Mouse (Mus musculus) hindbrain, embryonic 10.5 days (tissue): ENCODE data around the gene Sema5b. TPM values are rescaled to one million over a fixed set of nuclear protein-coding genes. Genes with fewer than 3 reads are reported as not detected.

Experiments
- DNase-seq: peaks from one replicate; pipeline ENCODE4 v3.0.0-alpha.2; 2017; ENCODE audit warnings: low spot score
- H3K27ac ChIP-seq: fragments of 300-500 bp; sonication (generic); 2 replicates; pipeline ENCODE4 v1.5.1; 2016; ENCODE audit warnings: mild to moderate bottlenecking, moderate library complexity
- H3K27me3 ChIP-seq: fragments of 300-500 bp; sonication (generic); 2 replicates; pipeline ENCODE4 v1.6.1; 2016; ENCODE audit warnings: mild to moderate bottlenecking; ENCODE audit not compliant: poor library complexity, insufficient read depth, severe bottlenecking
- H3K36me3 ChIP-seq: fragments of 300-500 bp; sonication (generic); 2 replicates; pipeline ENCODE4 v1.6.1; 2016; ENCODE audit warnings: mild to moderate bottlenecking, moderate library complexity
- H3K4me1 ChIP-seq: fragments of 300-500 bp; sonication (generic); replicated peaks from 2 replicates; pipeline ENCODE4 v1.6.1; 2016; ENCODE audit warnings: mild to moderate bottlenecking
- H3K4me3 ChIP-seq: fragments of 300-500 bp; sonication (generic); 2 replicates; pipeline ENCODE4 v1.5.1; 2016; ENCODE audit warnings: mild to moderate bottlenecking, moderate library complexity
- H3K9me3 ChIP-seq: fragments of 300-500 bp; sonication (generic); 2 replicates; pipeline ENCODE4 v1.6.1; 2016; ENCODE audit warnings: mild to moderate bottlenecking, moderate library complexity
- WGBS: fragments of 180-500 bp; shearing (Covaris S2); methylation state at CpG from one replicate; pipeline ENCODE4 v1.1.7; 2016; 5-methylcytosine and 5-hydroxymethylcytosine counted together
- polyA plus RNA-seq: library from polyadenylated mRNA; unstranded; fragments of >200 nt; fragmentation: Nextera tagmentation; extraction: Ambion mirVana; gene quantifications from 2 replicates; pipeline ENCODE4 v1.2.1, GENCODE M21; 2016

The Sema5b gene
- 45.7 and 57.8 TPM in 2 replicates for polyA plus RNA-seq

DNA sequence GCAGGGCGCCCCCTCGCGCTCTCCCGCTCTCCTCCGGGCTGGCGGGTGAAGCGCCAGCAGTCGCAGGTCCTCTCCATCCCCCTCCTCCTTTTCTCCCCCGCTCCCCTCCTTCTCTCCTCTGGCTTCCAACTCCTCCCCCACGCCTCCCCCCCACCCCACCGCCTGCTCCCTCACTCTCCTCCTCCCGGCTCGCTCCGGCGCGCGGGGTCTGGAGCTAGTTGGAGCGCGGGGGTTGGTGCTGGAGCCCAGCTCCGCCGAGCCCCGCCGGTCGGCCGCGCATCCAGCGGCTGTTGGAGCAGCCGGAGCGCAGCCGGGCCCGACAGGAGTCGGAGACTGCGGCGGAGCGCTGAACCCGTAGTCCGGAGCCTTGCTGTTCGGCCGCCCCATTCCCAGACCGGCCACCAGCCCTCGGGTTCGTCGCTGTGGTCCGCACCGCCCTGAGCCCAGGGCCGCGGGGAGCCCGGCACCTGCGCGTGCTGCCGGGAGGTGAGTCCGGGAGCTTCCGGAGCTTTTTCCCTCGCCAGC is at the start of gene Sema5b:
Gene Sema5b (plus strand): TSS at position 29 of the 525 bp plus-strand sequence.
- Histone ChIP-seq H3K4me3 (peak within 1 kb of the TSS; percentile 87), H3K27me3 (peaks cover 52% of the 10 kb centered on the region), H3K4me1 (peaks cover 42% of the 10 kb centered on the region), H3K36me3 (peaks cover 25% of the 10 kb centered on the region), H3K27ac (peak within 1 kb of the TSS; percentile 98), H3K9me3 (no peaks in the 10 kb centered on the region)
- WGBS = under 1% methylated on average over 54 of the region's 54 CpGs
- peak; percentile 89 for DNase-seq

DNA sequence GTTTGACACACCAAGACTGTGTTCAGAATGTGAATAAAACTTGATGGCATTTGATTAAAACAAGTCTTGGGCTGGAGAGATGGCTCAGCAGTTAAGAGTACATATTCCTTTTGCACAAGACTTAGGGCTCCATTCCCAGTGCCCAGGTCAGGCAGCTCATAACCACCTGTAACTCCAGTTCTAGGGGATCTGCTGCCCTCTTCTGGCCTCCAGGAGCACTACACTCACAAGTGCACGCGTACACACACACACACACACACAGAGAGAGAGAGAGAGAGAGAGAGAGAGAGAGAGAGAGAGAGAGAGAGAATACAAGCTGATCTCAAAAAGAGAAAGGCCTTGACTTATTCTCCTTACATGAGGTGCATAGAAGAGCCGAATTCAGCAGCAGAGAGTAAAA is 40.6 kb upstream of the Sema5b start:
- 95% methylated on average over 3 of the region's 3 CpGs for WGBS
- no peak overlapping the region for H3K27ac ChIP-seq
- no peak for DNase-seq

DNA sequence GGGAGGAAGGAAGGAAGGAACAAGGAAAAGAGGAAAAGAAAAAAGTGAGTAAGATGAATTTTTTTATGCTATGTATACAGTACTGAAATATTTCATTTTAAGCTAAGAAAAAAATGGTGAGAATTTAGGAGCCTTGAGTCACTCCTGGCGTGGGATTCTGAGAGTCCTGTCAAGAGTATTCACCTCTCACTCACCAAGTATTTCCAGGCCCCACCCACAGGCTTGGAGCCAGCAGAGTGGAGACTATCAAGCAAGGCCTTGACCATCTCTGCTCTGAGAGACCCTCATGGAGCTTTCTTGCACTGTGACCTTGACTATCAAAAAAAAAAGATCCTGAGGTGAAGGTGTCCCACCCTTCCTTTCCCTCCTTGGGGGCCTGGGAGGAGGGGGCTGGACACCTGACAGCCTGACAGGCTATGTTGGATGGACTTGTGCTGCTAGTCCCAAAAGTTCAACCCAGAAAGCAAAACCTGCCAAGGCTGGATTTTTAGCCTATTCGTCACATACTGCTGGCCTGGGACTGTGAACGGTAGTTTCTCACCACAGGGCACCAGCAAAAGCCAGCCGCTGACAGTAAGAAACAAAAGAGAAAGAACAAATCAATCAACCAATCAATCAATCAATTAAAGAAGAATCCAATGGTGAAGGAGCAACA is 39.7 kb upstream of the Sema5b start:
- 59% methylated on average over 4 of the region's 4 CpGs for WGBS
- peaks cover 9% of the 10 kb centered on the region for H3K9me3 ChIP-seq
- H3K4me3 ChIP-seq = no peak overlapping the region

More for the DNA sequence above, 40.6 kb upstream of the Sema5b start:
- no peak overlapping the region for H3K4me3 ChIP-seq
- H3K27me3 ChIP-seq = no peaks in the 10 kb centered on the region
- H3K9me3 ChIP-seq = peaks cover 9% of the 10 kb centered on the region
- no peaks in the 10 kb centered on the region for H3K36me3 ChIP-seq
- H3K4me1 ChIP-seq = peaks cover 4% of the 10 kb centered on the region; the same call in 1 of the 2 replicates

DNA sequence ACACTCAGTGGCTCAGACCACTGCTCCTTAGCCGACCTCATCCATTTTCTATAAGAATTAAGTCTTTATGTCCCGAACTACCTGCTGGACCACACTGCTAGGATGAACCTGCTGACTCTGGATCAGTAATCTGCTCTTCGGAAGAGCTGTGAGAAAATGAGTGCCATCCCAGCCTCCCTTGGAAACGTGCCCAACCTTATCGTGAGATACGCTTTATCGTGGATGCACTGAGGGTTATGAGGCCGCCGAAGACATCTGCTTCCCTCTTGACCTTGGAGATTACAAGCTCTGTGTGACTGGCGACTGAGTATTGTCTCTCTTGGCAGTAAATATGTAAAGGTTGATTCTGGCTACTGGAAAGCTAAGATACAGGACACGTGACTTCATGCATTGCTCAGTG is 38.5 kb upstream of the Sema5b start:
- Histone ChIP-seq H3K27ac (no peak overlapping the region), H3K36me3 (no peaks in the 10 kb centered on the region), H3K9me3 (peaks cover 9% of the 10 kb centered on the region), H3K4me1 (peaks cover 4% of the 10 kb centered on the region; the same call in 1 of the 2 replicates), H3K4me3 (no peak overlapping the region), H3K27me3 (no peaks in the 10 kb centered on the region)
- WGBS = 90% methylated on average over 11 of the region's 11 CpGs
- DNase-seq = no peak

More for the DNA sequence above, 39.7 kb upstream of the Sema5b start:
- Histone ChIP-seq H3K36me3 (no peaks in the 10 kb centered on the region), H3K27me3 (no peaks in the 10 kb centered on the region), H3K27ac (no peak overlapping the region), H3K4me1 (peaks cover 4% of the 10 kb centered on the region; the same call in 1 of the 2 replicates)
- no peak for DNase-seq

DNA sequence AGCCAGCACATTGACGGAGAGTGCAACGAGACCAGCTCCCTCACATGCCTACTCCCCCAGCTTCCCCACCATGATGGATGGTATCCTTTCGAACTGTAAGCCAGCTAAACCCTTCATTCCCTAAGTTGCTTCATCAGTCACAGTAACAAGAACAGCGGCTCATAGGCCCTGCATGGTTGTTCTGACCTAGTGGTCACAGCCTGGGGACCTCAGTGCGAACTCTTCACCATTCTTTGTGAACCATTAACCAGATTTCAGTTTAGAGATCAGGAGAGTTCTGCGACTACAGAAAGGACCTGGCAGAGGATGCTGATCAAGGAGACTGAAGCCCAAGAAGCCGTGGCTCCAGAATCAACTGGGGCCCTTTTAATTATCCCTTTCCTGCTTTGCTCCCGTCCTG is 36.7 kb upstream of the Sema5b start:
- peaks cover 9% of the 10 kb centered on the region for H3K9me3 ChIP-seq
- H3K27me3 ChIP-seq = no peaks in the 10 kb centered on the region; the same call in 1 of the 2 replicates
- no peak overlapping the region for H3K4me3 ChIP-seq
- WGBS = 91% methylated on average over 8 of the region's 8 CpGs
- H3K36me3 ChIP-seq = no peaks in the 10 kb centered on the region
- H3K4me1 ChIP-seq = peaks cover 7% of the 10 kb centered on the region
- DNase-seq = no peak
- no peak overlapping the region for H3K27ac ChIP-seq

DNA sequence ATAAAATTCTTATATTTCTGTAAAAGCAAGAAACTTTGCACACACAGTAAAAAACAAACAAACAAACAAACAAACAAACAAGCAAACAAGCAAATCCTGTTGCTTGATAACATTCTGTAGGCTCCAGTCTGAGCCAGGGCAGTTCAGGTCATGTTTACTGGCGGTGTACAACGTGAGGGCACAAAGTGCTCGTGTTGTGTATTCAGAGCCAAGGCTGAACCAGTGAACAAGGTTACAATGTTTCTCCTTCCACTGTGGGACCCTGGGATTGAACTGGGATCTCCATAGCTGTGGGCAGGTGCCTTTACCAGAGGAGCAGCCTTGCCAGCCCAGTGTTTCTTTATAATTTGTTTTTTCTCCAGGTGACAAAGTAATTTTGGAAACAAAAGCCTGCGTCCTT is 35.2 kb upstream of the Sema5b start:
- H3K27me3 ChIP-seq = no peaks in the 10 kb centered on the region; the same call in 1 of the 2 replicates
- no peak for DNase-seq
- H3K27ac ChIP-seq = no peak overlapping the region
- peaks cover under 1% of the 10 kb centered on the region; the same call in 1 of the 2 replicates for H3K9me3 ChIP-seq
- H3K4me3 ChIP-seq = no peak overlapping the region
- peaks cover 14% of the 10 kb centered on the region for H3K4me1 ChIP-seq
- WGBS = 90% methylated on average over 4 of the region's 4 CpGs
- no peaks in the 10 kb centered on the region for H3K36me3 ChIP-seq

DNA sequence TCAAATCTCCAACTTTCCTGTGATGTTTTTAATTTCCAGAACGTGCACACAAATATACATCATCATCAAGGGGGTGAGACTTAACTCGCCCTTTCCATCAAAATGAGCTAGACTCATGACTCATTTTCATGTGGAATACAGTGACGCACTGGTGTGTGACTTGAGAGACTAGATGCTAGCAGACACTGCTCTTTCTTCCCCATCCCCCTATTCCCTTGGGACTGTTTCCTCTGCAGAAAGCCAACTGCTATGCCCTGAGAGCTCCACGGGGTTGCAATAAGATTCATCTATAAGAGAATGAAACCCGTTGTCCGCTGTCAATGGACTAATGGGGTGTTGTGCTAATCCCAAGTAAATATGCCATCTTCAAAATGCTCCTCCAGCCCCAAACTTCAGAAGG is 32.4 kb upstream of the Sema5b start:
- no peak for DNase-seq
- 87% methylated on average over 6 of the region's 6 CpGs for WGBS
- Histone ChIP-seq H3K4me1 (peaks cover 10% of the 10 kb centered on the region), H3K4me3 (no peak overlapping the region), H3K36me3 (no peaks in the 10 kb centered on the region), H3K9me3 (no peaks in the 10 kb centered on the region), H3K27me3 (no peaks in the 10 kb centered on the region; the same call in 1 of the 2 replicates), H3K27ac (no peak overlapping the region)

DNA sequence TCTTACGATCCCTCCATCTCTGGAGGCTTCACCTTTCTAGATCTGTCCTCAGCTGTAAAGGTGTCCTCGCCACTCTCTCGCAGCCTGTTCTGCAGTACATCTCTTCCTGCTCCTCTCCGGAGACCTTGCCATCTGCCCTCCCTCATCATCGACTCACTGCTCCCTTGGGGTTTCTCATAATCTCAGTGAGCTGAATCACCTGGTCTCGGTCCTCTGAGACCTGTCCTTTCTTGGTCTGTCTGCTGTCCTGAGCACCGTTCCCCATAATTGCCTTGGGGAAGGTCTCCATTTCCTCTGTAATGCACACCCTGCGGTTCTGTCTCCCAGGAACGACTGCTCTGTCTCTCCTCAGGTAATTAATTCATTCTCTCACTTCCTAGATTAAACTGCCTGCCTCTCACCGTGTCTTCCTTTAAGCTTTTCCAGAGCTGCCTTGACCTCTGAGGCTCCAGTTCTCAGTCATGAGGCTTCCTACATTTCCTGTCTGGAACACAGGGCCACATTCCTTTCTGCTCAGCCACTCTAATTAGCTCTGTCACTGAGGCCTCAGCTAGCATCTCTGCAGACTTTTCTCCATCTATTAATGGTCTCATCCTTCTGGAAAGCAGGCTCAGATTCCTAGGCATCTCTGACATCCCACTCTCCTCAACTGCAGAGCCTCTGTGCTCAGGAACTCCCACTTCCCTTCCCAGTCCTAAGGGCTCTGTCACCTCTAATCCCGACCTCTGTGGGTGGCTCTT is 31.4 kb upstream of the Sema5b start:
- Histone ChIP-seq H3K9me3 (no peaks in the 10 kb centered on the region), H3K36me3 (no peaks in the 10 kb centered on the region), H3K27me3 (no peaks in the 10 kb centered on the region; the same call in 1 of the 2 replicates), H3K4me3 (no peak overlapping the region), H3K4me1 (peaks cover 10% of the 10 kb centered on the region), H3K27ac (0 out of 2 replicates have a peak overlapping the region, but pooled peaks have one; percentile 5)
- 59% methylated on average over 11 of the region's 11 CpGs for WGBS
- DNase-seq = no peak

DNA sequence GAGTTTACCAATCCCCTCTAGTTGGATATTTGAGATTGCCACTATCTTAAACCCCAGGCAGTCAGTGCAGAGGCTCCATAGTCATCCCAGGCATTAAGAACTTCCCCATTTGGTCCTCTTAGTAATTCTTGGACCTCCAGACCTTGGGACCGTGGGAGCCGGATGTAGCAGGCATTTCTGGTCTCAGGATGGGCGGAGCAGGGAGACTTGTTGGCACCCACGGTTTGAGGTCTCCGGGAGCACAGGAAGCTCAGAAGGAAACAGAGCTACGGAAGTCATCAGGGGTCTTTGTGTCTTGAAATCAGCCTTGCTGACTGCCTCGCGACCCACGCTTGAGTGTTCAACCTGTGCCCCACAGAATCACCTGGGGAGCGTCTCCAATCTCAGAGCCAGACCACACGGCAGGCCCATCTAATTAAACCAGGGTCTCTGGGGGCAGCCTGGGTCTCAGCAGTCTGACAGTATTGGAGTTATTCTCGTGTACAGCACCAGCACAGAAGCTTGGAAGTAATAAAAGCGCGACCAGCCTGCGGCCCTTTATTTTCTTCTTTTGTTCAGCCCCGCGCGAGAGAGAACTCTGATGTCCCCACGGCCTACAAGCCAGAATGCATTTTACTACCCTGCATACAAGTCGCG is 24.9 kb upstream of the Sema5b start:
- Histone ChIP-seq H3K27ac (peak overlapping the region; percentile 30; the same call in 1 of the 2 replicates), H3K27me3 (0 out of 2 replicates have a peak, but pooled peaks cover 16% of the 10 kb centered on the region), H3K36me3 (no peaks in the 10 kb centered on the region), H3K4me3 (no peak overlapping the region), H3K4me1 (peaks cover 23% of the 10 kb centered on the region), H3K9me3 (no peaks in the 10 kb centered on the region)
- no peak for DNase-seq
- WGBS = 60% methylated on average over 21 of the region's 21 CpGs

DNA sequence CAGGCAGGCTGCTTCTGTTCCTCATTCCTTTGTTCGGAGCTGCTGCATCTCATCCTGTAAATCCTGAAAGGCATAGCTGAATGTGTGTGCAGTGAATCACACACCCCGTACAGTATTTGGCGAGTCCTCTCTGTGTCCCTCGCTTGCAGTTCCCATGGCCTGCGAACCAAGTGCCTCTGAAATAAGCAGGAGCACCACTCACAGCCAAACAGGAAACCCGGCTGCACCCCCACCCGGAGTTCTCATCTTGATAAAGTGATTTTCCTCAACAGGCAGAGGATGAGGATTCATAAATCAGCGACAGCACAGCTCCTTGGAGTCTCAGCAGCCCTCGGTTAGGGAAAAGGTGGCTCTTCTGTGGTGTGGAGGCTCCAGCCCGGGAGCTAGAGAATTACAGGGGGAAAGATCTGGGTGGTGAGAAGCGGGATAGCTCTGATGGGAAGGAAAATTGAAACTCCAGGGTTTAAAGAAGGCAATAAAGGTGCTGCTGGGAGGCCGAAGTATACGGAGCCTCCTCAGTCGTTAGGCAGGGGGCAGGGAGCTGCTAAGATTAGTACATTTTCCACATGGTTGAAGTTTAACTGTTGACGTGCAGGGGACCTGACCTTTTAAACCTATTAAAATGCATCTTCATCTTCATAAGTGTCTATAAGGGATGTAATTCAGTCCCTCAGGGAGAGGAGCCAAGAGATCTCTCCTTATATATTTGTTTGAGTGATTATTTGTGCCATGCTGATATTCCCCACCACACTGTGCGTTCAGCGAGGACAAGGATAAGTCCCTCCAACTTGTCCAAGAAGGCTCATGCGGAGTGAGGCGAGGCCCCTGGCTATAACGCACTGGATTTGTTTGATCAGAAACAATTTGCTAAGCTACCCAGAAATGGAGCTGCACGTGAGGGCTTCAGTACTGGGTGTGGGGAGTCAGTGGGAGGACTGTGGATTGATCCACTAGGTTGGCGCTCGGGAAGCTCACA is 22.7 kb upstream of the Sema5b start:
- WGBS = 78% methylated on average over 23 of the region's 23 CpGs
- Histone ChIP-seq H3K27me3 (0 out of 2 replicates have a peak, but pooled peaks cover 16% of the 10 kb centered on the region), H3K27ac (0 out of 2 replicates have a peak overlapping the region, but pooled peaks have one; percentile 3), H3K4me3 (no peak overlapping the region), H3K9me3 (no peaks in the 10 kb centered on the region), H3K4me1 (peaks cover 23% of the 10 kb centered on the region), H3K36me3 (no peaks in the 10 kb centered on the region)
- no peak for DNase-seq

DNA sequence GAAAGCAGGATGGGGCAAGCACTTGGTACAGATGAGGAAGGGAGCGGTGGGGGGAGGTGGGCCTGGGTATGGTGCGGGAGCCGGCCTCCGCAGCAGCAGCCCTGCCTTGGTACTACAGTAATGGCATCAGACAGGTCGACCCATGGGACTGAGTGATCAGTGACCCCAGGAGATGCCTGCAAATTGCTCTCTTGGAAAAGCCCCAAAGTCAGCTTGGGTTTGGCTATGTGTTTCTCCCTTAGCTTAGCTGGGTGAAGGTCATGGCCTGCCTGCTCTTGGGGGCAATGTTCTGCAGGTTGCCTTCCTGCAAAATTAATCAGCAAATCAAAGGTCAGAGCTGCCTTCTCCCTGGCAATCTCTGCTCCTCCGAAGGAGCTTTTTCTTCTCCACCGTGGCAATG is 21.7 kb upstream of the Sema5b start:
- H3K9me3 ChIP-seq = no peaks in the 10 kb centered on the region
- no peak overlapping the region for H3K27ac ChIP-seq
- no peak for DNase-seq
- no peaks in the 10 kb centered on the region for H3K36me3 ChIP-seq
- WGBS = 66% methylated on average over 7 of the region's 7 CpGs
- H3K4me1 ChIP-seq = peaks cover 23% of the 10 kb centered on the region
- H3K4me3 ChIP-seq = no peak overlapping the region
- 0 out of 2 replicates have a peak, but pooled peaks cover 16% of the 10 kb centered on the region for H3K27me3 ChIP-seq
